19 mouse cellular contexts compared by ENCODE assay signal in genomic region chr6:102555814-102556437, GRCm38 (mm10). TPM values are rescaled to one million over a fixed set of nuclear protein-coding genes. Genes with fewer than 3 reads are reported as not detected.
DNase-seq lines count a peak whose midpoint lies in the region; ATAC-seq lines count a peak whose summit lies in the region.
"Had no signal": no experiment of that assay in that cellular context is flagged by ENCODE, and none has a peak within 500 bp of the region (broad histone marks: within the 10 kb centered on the region; RNA-seq: fewer than 3 reads in every experiment).

No protein-coding gene starts in this region.

- ATAC-seq in forebrain, embryonic 15.5 days (replicated peaks) = 0 out of 2 replicates have a peak, but pooled peaks have one; percentile 53
- ATAC-seq in forebrain, embryonic 11.5 days (replicated peaks; ENCODE audit: low FRiP score) = no peak
- no peak for ATAC-seq in liver, embryonic 11.5 days (replicated peaks; ENCODE audit: low FRiP score)
- no peak for ATAC-seq in liver, embryonic 15.5 days (ENCODE audit: insufficient read depth)
- ATAC-seq in erythroblast, adult 5-6 weeks (replicated peaks; ENCODE audit: low FRiP score, poor library complexity, severe bottlenecking) = no peak
- ATAC-seq: activated CD4-positive, CD25-positive, alpha-beta regulatory T cell, adult 4 months; Patski had no signal

- H3K9ac ChIP-seq in forebrain, embryonic 15.5 days (replicated peaks) = no peak overlapping the region
- H3K9ac ChIP-seq in forebrain, embryonic 11.5 days (ENCODE audit: low read length) = no peak overlapping the region
- H3K9ac ChIP-seq in liver, embryonic 11.5 days (ENCODE audit: low read depth, low read length) = no peak overlapping the region
- H3K9ac ChIP-seq in liver, embryonic 15.5 days = no peak overlapping the region
- H3K9ac ChIP-seq: embryonic facial prominence, embryonic 15.5 days; heart, embryonic 13.5 days; hindbrain, embryonic 15.5 days had no signal

- peaks cover 5% of the 10 kb centered on the region for H3K4me1 ChIP-seq in forebrain, embryonic 15.5 days
- H3K4me1 ChIP-seq in forebrain, embryonic 11.5 days (replicated peaks; ENCODE audit: control insufficient read depth, insufficient read depth, low read length) = no peaks in the 10 kb centered on the region
- H3K4me1 ChIP-seq in liver, embryonic 11.5 days (replicated peaks; ENCODE audit: control insufficient read depth, insufficient read depth, low read length) = peaks cover 8% of the 10 kb centered on the region
- peaks cover 42% of the 10 kb centered on the region for H3K4me1 ChIP-seq in liver, embryonic 15.5 days (replicated peaks)
- H3K4me1 ChIP-seq: embryonic facial prominence, embryonic 15.5 days; heart, embryonic 13.5 days; hindbrain, embryonic 15.5 days had no signal

- 0 out of 2 replicates have a peak overlapping the region, but pooled peaks have one; percentile 8 for H3K27ac ChIP-seq in forebrain, embryonic 15.5 days (replicated peaks)
- no peak overlapping the region for H3K27ac ChIP-seq in forebrain, embryonic 11.5 days (ENCODE audit: low read depth, low read length)
- no peak overlapping the region for H3K27ac ChIP-seq in liver, embryonic 11.5 days (ENCODE audit: low read depth, low read length)
- H3K27ac ChIP-seq in liver, embryonic 15.5 days (replicated peaks) = peak overlapping the region; percentile 66
- H3K27ac ChIP-seq: embryonic facial prominence, embryonic 15.5 days; heart, embryonic 13.5 days; hindbrain, embryonic 15.5 days had no signal

- H3K4me3 ChIP-seq in forebrain, embryonic 15.5 days = no peak overlapping the region
- no peak overlapping the region for H3K4me3 ChIP-seq in forebrain, embryonic 11.5 days (ENCODE audit: low read depth, low read length)
- no peak overlapping the region for H3K4me3 ChIP-seq in liver, embryonic 11.5 days (ENCODE audit: low read depth, low read length)
- H3K4me3 ChIP-seq in liver, embryonic 15.5 days (replicated peaks) = no peak overlapping the region
- H3K4me3 ChIP-seq: embryonic facial prominence, embryonic 15.5 days; heart, embryonic 13.5 days; hindbrain, embryonic 15.5 days had no signal

- WGBS in forebrain, embryonic 15.5 days = 83% methylated on average over 4 of the region's 4 CpGs
- WGBS in forebrain, embryonic 11.5 days = 90% methylated on average over 4 of the region's 4 CpGs
- WGBS in liver, embryonic 11.5 days = 71% methylated on average over 4 of the region's 4 CpGs
- WGBS in liver, embryonic 15.5 days (ENCODE audit: insufficient replicate concordance) = 45% methylated on average over 4 of the region's 4 CpGs

- no peak overlapping the region for H3K4me2 ChIP-seq in forebrain, embryonic 15.5 days (replicated peaks)
- H3K4me2 ChIP-seq in forebrain, embryonic 11.5 days (ENCODE audit: low read depth, low read length, severe bottlenecking) = no peak overlapping the region
- peak overlapping the region; percentile 10; the same call in 1 of the 2 replicates for H3K4me2 ChIP-seq in liver, embryonic 11.5 days
- peak overlapping the region; percentile 56 for H3K4me2 ChIP-seq in liver, embryonic 15.5 days
- H3K4me2 ChIP-seq: embryonic facial prominence, embryonic 15.5 days; heart, embryonic 13.5 days; hindbrain, embryonic 15.5 days had no signal

- H3K27me3 ChIP-seq in forebrain, embryonic 15.5 days = no peaks in the 10 kb centered on the region
- no peaks in the 10 kb centered on the region for H3K27me3 ChIP-seq in forebrain, embryonic 11.5 days (ENCODE audit: control insufficient read depth, insufficient read depth, low read length)
- no peaks in the 10 kb centered on the region for H3K27me3 ChIP-seq in liver, embryonic 11.5 days (replicated peaks; ENCODE audit: control insufficient read depth, insufficient read depth, low read length)
- H3K27me3 ChIP-seq in liver, embryonic 15.5 days = no peaks in the 10 kb centered on the region
- H3K27me3 ChIP-seq: embryonic facial prominence, embryonic 15.5 days; heart, embryonic 13.5 days; hindbrain, embryonic 15.5 days had no signal

- H3K9me3 ChIP-seq in forebrain, embryonic 15.5 days = no peaks in the 10 kb centered on the region
- H3K9me3 ChIP-seq in forebrain, embryonic 11.5 days (ENCODE audit: control insufficient read depth, low read length) = no peaks in the 10 kb centered on the region
- H3K9me3 ChIP-seq in liver, embryonic 11.5 days (ENCODE audit: control insufficient read depth, low read length) = no peaks in the 10 kb centered on the region
- no peaks in the 10 kb centered on the region for H3K9me3 ChIP-seq in liver, embryonic 15.5 days (replicated peaks)
- H3K9me3 ChIP-seq: embryonic facial prominence, embryonic 15.5 days; heart, embryonic 13.5 days; hindbrain, embryonic 15.5 days had no signal

- H3K36me3 ChIP-seq in forebrain, embryonic 15.5 days = no peaks in the 10 kb centered on the region
- H3K36me3 ChIP-seq in forebrain, embryonic 11.5 days (ENCODE audit: control insufficient read depth, insufficient read depth, low read length) = no peaks in the 10 kb centered on the region
- no peaks in the 10 kb centered on the region for H3K36me3 ChIP-seq in liver, embryonic 11.5 days (ENCODE audit: control insufficient read depth, insufficient read depth, low read length)
- no peaks in the 10 kb centered on the region for H3K36me3 ChIP-seq in liver, embryonic 15.5 days (replicated peaks)
- H3K36me3 ChIP-seq: embryonic facial prominence, embryonic 15.5 days; heart, embryonic 13.5 days; hindbrain, embryonic 15.5 days had no signal

- DNase-seq in forebrain, embryonic 11.5 days (ENCODE audit: low spot score) = no peak
- DNase-seq in liver, embryonic 11.5 days (ENCODE audit: low spot score) = no peak
- DNase-seq in liver = no peak
- DNase-seq in urinary bladder, postnatal 14 days (ENCODE audit: low spot score) = no peak
- DNase-seq: adrenal gland, postnatal 25 days; embryo, embryonic 11 days; gastrocnemius, postnatal 36 days; heart, adult 11 months; heart, postnatal 36 days had no signal

RNA-seq across cellular contexts. Expression of gene Cntn3, which starts 17.0 kb away (rescaled TPM):
- 1.6 TPM in 2 replicates for polyA plus RNA-seq in forebrain, embryonic 15.5 days (2015; fragmentation: Nextera tagmentation; extraction: Ambion mirVana)
- polyA plus RNA-seq in forebrain, embryonic 11.5 days (2014; fragmentation: Nextera tagmentation; extraction: Ambion mirVana) = 0.49 and 0.77 TPM in 2 replicates
- polyA plus RNA-seq in liver, embryonic 11.5 days (2014; fragmentation: Nextera tagmentation; extraction: Ambion mirVana) = 0.74 and 0.78 TPM in 2 replicates
- 0.92 and 0.98 TPM in 2 replicates for polyA plus RNA-seq in liver, embryonic 15.5 days (2015; fragmentation: Nextera tagmentation; extraction: Ambion mirVana)
- 0.63 TPM in 1 of 2 replicates, not detected in the other for total RNA-seq in erythroblast, adult 5-6 weeks (2015; ENCODE audit: low replicate concordance)
- total RNA-seq in erythroblast, adult 5-6 weeks (2017; ENCODE audit: low replicate concordance) = 0.28 TPM in 1 of 2 replicates, not detected in the other
- total RNA-seq: common myeloid progenitor, adult 5-6 weeks; gastrocnemius, adult 8-10 months; gastrocnemius, postnatal 36 days had no signal
- polyA plus RNA-seq: activated CD4-positive, CD25-positive, alpha-beta regulatory T cell, adult 4 months had no signal

Comparison
In these comparisons a context has a peak if more than half of its experiments do, and no peak if none do; other contexts are left out.
1. H3K27ac ChIP-seq: peak in forebrain, embryonic 15.5 days (single experiment) and liver, embryonic 15.5 days (single experiment); none in forebrain, embryonic 11.5 days (single experiment) and liver, embryonic 11.5 days (single experiment).
2. H3K4me2 ChIP-seq: peak in liver, embryonic 11.5 days (single experiment) and liver, embryonic 15.5 days (single experiment); none in forebrain, embryonic 15.5 days (single experiment) and forebrain, embryonic 11.5 days (single experiment).